Mouse (Mus musculus): ENCODE measurements around the gene Galnt2.

Gene Galnt2

DNA sequence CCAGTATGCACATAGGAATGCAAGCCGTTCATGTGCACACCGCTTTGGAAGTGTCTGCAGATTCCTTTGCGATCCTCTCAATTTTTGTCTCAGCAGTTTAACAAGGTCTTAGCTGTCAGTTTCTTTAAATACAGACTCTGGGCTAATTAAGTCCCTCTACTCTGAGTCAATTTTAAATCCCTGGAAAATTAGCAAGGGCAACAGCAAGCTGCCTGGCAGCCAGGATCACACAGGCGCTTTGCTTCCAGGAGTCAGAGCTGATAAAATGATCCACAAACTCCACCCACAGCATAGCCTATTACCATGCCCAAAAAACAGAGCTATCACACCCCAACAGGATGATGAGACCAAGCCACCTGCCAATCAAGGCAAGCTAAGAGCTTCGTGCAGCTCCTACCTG, 142.6 kb downstream of the Galnt2 start:
- no peak for DNase-seq (ENCODE audit: low read depth)

DNA sequence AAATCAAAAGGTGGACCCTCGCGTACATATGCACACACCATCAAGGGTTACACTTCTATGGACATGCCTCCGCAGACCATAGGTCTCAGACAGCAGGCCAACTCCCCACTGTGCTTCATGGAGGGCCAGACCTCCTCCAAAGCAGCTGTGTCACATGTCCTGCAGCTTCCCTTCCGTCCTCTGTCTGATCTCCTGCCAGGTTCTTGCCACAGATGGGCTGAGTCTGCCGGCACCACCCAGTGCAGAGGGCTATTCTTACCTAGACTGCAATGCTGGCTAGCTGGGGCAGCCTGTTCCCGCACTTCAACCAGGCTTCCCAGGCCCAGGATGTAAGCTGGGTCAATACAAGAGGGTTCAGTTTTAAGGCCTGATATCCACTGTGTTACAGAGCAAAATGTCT, 144.0 kb downstream of the Galnt2 start:
- no peak for DNase-seq (ENCODE audit: low read depth)

DNA sequence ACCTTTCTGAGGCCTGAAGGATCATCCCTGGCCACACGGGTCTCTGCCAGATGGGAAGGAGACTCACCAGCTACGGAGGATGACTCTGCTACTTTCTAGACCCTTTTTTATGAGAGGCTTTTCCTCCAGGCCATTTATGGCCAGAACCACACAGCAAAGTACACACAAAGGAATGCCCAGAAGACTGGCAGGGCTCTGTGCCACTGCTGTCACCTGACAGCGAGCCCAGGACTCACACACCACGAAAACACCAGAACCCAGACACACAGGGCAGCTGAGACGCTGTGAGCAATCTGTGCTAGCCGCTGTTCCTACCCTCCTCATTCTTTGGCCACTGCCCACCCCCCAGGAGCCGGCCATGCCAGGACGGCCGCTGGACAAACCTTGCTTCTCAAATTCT, 144.5 kb downstream of the Galnt2 start:
- no peak for DNase-seq (ENCODE audit: low read depth)

DNA sequence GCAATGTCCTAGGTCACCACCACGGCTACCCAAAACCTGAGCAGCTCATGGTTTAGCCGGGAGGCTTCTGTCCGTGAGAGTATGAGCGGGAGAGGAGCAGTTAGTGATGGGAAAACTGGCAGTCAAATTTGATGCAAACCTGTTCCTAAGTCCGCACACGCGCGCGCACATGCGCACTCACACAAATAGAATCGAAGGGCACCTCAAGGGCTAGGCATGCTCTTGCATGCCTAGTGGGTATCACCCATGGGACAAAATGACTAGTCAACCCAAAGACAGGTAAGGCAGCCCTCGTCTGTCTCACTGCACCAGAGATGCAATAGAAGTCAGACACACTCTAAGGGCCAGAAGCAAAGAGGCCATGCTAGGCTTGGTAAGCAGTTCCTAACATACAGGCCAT, 145.2 kb downstream of the Galnt2 start:
- no peak for DNase-seq (ENCODE audit: low read depth)

DNA sequence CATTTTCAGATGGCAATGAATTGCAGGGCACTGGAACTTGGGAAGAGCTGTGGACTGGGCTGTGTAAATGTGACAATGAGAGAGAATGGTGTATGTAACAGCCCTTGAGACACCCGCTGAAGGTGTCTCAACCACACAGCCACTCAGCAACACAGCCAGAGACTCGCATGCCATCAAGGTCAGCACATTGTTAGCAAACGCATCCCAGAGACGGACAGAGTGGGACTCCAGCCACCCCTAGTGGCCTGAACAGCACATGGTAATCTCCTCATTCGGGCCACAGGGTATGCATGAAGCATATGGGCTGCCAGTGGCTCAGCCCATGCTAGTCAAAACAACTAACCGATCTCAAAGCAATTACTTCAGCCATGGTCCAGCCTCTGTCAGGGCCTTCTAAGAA, 148.1 kb downstream of the Galnt2 start:
- DNase-seq (ENCODE audit: low read depth) = no peak

DNA sequence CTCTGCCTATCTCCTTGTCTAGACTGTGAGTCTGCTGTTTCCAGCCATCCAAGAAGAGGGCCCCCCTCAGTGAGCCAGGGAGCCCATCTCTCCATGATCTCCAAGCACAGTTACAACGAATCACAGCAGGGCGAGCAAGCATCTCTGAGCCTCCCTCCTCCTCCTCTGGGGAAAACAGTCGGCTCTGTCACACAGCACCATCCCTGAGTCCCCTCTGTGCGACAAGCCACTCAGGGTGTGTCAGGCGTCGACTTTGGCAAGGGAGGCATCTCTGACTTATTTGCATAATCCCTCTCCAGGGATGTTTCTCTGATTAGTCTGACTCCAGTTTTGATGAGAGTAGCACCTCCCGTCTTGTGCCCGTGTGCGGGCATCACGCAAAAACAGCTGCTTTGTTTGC, 151.0 kb downstream of the Galnt2 start:
- no peak for DNase-seq (ENCODE audit: low read depth)

DNA sequence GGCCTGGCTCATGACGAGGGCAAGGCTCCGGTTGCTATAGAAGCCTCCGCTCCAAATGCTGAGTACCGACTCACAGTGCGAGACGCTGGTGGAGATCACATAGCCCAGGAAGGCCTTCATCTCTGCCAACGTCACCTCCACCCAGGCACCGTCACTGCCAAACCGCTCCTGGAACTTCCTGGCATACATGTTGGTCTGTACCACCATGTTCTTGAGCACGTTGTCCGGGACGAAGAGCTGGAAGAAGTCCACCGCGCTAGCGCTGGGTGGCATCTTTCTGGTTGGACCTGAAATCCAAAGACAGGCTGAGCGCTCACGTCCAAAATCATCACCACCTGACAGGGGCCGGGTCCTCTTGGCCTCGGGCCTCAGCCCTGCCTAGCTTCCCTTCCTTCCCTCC, 153.1 kb downstream of the Galnt2 start:
- no peak for DNase-seq (ENCODE audit: low read depth)

DNA sequence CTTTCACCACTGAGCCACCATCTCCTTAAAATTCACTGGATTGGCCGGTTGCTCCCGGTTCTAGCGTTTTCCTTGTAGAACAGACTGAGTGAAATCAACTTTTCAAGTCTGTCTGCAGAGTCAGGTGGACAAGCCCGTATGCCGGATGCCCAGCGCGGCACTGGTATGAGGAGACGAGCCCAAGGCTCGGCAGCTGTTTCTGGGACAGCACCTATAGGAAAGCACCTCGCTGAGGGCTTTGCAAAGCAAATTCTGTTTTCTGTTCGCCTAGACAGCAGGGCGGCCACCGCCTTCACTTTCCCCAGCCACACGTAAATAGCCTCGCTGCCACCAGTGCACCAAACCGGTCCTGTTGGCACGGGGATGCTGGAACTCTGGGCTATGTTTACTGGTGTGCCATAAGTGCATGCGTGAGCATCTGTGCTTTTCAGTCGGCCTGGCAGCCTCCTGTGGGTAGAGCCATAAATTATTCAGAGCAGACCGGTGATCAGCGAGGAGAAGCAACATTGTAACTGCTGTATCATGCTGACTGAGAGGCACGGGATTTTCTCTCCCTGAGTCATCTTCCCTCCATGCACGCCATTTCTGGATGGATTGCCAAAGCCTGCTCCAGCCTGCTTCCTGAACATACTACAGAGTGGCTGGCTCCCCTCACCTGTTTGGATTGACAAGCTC, 155.2 kb downstream of the Galnt2 start:
- no peak for DNase-seq (ENCODE audit: low read depth)

DNA sequence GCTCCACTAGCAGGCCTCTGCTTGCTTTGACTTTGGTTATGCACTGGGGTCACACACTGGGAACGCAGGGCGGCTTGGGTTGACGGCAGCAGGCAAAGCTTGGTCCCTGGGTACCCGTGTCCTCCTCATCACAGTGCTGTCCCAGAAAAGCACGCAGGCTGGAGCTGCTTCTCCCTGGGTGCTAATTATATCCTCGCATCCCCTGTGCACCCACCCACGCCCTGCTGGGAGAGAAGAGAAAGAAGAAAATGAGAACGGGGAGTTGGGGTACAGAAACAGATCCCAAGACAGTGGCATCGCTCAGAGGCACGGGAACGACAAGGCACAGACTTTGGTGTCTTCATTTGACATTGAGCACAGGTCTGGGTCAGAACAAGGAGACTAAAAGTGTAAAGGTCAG, 158.3 kb downstream of the Galnt2 start:
- DNase-seq (ENCODE audit: low read depth) = no peak

DNA sequence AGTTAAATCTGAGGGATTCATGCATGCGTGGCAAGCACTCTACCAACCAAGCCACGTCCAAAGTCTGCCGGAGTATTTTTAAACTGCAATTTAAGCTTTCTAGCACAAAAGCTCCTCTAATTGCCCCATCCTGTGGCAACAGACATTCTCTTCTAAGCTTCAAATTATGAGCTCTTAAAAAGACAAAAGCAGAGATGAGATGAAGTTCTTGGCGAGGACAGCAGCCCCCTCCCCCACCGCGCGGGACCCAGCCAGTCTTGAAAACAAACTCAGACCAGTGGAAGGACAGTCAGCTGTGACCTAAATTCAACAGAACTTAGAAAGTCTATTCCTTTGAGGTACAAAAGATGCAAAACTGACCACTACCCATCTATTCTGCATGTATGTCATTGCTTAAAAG, 160.0 kb downstream of the Galnt2 start:
- no peak for DNase-seq (ENCODE audit: low read depth)

DNA sequence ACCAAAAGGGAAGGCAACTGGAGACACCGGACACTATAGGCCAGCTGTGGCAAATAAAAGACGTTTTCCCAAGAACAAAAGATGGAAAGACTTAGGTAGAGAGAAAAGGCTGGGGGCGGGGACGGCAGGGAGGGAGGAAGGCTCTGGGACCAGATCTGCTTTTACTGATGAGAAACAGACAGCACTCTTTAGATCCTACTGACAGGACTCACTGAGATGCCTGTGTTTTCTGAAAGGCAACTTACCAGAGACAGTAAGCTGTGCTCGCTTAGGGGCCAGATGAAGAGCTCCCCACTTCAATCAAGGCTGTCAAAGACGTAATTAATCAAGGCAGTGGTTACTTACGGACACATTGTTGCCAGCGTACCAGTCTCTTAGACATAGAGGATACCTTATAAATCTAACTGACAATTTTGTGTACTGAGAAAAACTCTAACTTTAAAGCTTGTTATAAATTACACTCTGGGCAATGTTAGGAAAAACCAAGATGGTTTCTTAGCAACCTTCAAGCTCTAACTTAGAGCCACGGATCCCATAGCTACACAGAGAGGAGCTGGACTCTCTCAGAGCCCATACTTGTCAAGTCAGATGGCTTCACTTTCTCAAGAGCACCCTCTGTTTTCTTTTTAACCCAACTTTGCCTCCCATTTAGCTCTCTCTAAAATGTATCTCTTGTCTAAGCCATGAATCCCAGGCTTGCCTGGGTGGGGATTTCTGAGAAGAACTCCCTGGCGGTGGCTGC, 161.3 kb downstream of the Galnt2 start:
- DNase-seq (ENCODE audit: low read depth) = no peak

DNA sequence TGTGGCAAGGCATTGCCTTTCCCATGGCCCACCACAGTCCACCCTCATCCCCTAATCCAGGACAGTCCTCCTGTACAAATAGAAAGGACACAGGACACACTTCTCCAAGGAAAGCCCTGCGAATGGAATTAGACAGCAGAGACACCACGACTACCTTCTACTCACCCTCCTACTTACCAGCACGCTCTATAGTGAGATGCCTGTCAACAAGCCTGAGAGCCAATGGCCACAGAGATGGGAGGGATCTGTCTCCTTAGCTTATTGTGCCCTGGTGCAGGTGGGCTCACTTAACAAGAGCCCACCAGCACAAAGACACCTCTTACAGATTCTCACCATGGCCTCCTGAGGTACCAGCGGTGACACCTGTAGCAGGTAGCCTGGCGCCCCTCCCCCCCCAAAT, 161.8 kb downstream of the Galnt2 start:
- DNase-seq (ENCODE audit: low read depth) = no peak

DNA sequence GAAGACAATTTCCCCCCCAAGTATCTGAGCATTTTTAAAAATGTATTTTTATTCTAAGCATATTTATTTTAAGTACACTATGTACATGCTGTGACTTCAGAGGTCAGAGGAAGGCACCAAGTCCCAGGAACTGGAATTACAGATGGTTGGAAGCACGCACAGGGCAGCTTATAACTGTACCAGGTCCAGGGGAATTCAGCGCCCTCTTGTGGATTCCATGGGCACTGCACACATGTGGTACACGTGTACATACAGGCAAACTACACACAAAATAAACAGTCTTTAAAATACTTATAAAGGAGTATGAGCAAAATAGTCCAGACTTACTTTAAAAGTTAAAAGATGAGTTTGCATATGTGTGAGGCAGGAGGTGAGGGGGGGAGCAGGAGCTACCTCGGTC, 162.7 kb downstream of the Galnt2 start:
- DNase-seq (ENCODE audit: low read depth) = no peak

DNA sequence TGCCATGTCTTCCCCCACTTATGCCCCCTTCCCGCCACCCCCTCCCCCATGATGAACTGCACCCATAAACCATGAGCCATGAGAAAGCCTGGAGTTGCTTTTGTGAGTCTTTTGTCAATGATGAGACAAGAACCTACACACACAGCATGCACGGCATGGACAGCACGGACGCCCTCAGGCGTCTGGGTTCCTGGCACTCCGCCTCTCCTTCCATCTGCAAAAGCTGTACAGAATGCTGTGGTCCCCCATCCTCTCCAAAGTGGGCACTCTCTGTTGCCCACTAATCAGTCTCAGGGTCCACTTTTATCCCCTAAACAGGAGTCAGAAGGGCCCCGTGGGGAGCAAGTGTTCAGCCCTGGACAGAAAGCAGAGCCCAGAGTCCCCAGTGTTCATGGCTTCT, 163.8 kb downstream of the Galnt2 start:
- DNase-seq (ENCODE audit: low read depth) = no peak
